Mouse (Mus musculus): ENCODE results near the gene Hfe.

The Hfe gene

GRCm38 (mm10) chr13:23682623-23682946 lies 28.1 kb downstream of the Hfe start:
- in situ Hi-C loops (cut with MboI; ENCODE audit: low pct_unique_long_range_greater_than_20kb in 1 of 2, low sequenced_read_pairs in 2 of 2, unreplicated experiment in 1 of 2) = loop anchor here (10.0 kb wide), 2 partner anchors 52 to 58 kb away; partner anchors contain the start of genes Hist1h1c (in 1 of the 2), Hist1h1e (in 1 of the 2) and Hist1h2be (in 1 of the 2)

DNA sequence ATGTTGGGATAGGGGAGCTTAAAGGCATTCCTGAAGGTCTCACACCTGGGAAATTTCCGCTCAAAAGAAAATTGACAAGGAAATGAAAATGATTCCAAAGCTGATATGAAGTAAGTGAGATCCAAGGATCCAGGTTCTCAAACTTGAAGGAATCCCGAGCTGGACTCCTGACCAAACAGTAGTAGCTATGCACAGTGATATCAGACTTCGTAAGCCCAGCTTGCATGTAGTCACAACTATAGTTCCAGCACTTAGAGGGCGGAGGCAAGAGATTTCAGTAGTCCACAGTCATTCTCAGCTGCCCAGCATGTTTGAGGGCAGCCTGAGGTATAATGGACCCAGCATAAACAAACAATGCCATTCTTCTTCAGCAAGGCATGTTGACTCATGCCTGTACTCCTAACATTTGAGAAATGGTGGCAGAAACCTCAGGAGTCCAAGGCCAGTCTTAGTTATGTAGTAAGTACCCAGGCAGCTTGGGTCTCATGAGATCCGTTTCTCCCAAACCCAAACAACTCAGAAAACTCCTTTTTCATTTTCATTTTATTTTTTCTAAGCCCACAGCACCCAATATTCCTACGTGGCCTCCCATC lies 28.6 kb downstream of the Hfe start:
- in situ Hi-C loops (cut with MboI; ENCODE audit: low pct_unique_long_range_greater_than_20kb in 1 of 2, low sequenced_read_pairs in 2 of 2, unreplicated experiment in 1 of 2) = loop anchor here (10.0 kb wide), 2 partner anchors 53 to 57 kb away; partner anchors contain the start of genes Hist1h1c (in 1 of the 2), Hist1h1e (in 1 of the 2) and Hist1h2be (in 1 of the 2)

DNA sequence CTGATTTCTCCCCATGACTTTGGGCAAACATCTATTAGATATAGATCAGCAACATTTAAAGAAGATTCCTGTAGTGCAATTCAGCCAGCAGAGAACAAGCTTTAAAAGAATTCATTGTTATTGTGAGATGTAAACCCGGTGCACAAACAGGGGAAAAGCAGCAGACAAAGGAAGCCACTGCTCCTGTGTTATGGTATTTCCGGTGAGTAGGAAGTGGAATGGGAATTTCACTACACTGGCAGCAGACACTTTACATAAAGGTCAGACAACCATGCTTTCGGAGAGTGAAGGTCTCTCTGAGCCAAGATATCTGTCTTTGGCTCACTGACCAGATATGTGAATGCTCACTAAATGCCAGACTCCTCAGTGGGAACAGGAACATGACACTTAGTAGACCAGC lies 48.1 kb downstream of the Hfe start:
- in situ Hi-C loops (cut with MboI; ENCODE audit: low pct_unique_long_range_greater_than_20kb in 1 of 2, low sequenced_read_pairs in 2 of 2, unreplicated experiment in 1 of 2) = no loop called here

- in situ Hi-C loops (cut with MboI; ENCODE audit: low pct_unique_long_range_greater_than_20kb in 1 of 2, low sequenced_read_pairs in 2 of 2, unreplicated experiment in 1 of 2) = no loop called here
These were observed 50.9 kb downstream of the Hfe start for GRCm38 (mm10) chr13:23659636-23660366.

All from mouse embryonic stem cell (cell line).